Mouse (Mus musculus) MEL (cell line): ENCODE data around the gene Chrnb4.

ENCODE experiments used
- CTCF ChIP-seq, 3 experiments: IDR thresholded peaks in 2 of 3; conservative IDR thresholded peaks in 1 of 3; 2 replicates each; pipeline ENCODE4 v1.5.1; 2011 to 2012; ENCODE audit warnings: low read length in 3 of 3, low read depth in 2 of 3, mild to moderate bottlenecking in 2 of 3, improper control_type of control experiment in 1 of 3, inconsistent platforms in 1 of 3, mixed read lengths in 1 of 3, moderate library complexity in 1 of 3; ENCODE audit not compliant: control insufficient read depth in 1 of 3, insufficient read depth in 1 of 3, poor library complexity in 1 of 3, severe bottlenecking in 1 of 3
- E2F4 ChIP-seq: IDR thresholded peaks from 2 replicates; pipeline ENCODE4 v1.6.1; 2011; ENCODE audit warnings: low read depth, low read length, improper control_type of control experiment, borderline replicate concordance
- GABPA ChIP-seq: IDR thresholded peaks from 2 replicates; pipeline ENCODE4 v1.6.1; 2012; ENCODE audit warnings: low read depth, mild to moderate bottlenecking, inconsistent platforms, low read length, improper control_type of control experiment, moderate library complexity
- MAFK ChIP-seq: IDR thresholded peaks from 2 replicates; pipeline ENCODE4 v1.6.1; 2011; ENCODE audit warnings: low read depth, mild to moderate bottlenecking, low read length, improper control_type of control experiment, borderline replicate concordance
- NELFE ChIP-seq: IDR thresholded peaks from 2 replicates; pipeline ENCODE4 v1.6.1; 2011; ENCODE audit warnings: low read depth, low read length, improper control_type of control experiment
- SMC3 ChIP-seq: IDR thresholded peaks from 2 replicates; pipeline ENCODE4 v1.6.1; 2011; ENCODE audit warnings: low read depth, low read length, improper control_type of control experiment

DNA sequence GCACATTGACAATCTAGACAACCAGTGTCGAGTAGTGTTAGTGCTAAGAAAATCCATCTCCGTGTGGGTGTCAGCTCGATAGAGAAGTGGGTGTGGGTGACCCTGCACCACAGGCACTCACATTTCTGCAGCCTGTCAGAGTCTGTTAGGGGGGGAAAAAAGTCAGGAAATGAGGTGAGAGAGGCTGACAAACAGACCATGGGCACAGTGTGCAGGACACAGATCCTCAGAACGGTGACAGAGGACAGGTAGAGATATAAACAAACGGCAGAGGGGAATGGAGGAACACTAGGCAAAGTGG, 19.3 kb upstream of the Chrnb4 start:
- no peak for TF ChIP-seq MAFK
- TF ChIP-seq NELFE = no peak
- TF ChIP-seq GABPA = no peak
- no peak for TF ChIP-seq CTCF (IDR thresholded peaks at IDR 0.05 in 2 of 3, conservative IDR thresholded peaks at IDR 0.05 in 1 of 3; ENCODE audit: control insufficient read depth in 1 of 3, insufficient read depth in 1 of 3, low read depth in 2 of 3, low read length in 3 of 3, poor library complexity in 1 of 3, severe bottlenecking in 1 of 3)
- no peak for TF ChIP-seq SMC3
- TF ChIP-seq E2F4 = no peak
